Mouse (Mus musculus) stomach, postnatal 0 days (tissue): Measurements from ENCODE around the gene Tm6sf2. TPM values are rescaled to one million over a fixed set of nuclear protein-coding genes. Genes with fewer than 3 reads are reported as not detected.

Experiments
- ATAC-seq: fragments of 200-750 bp; cut with Nextera tagmentation; 2 replicates; pipeline ENCODE4 v1.8.0; 2017; ENCODE audit not compliant: low FRiP score, low TSS enrichment
- DNase-seq: peaks from one replicate; pipeline ENCODE4 v3.0.0-alpha.2; 2016; ENCODE audit warnings: low spot score
- H3K27ac ChIP-seq: fragments of 300-500 bp; sonication (generic); replicated peaks from 2 replicates; pipeline ENCODE4 v1.5.1; 2014; ENCODE audit warnings: mild to moderate bottlenecking, control low read depth
- H3K27me3 ChIP-seq: fragments of 300-500 bp; sonication (generic); 2 replicates; pipeline ENCODE4 v1.6.1; 2014; ENCODE audit warnings: low read length; ENCODE audit not compliant: control insufficient read depth, insufficient read depth
- H3K36me3 ChIP-seq: fragments of 300-500 bp; sonication (generic); 2 replicates; pipeline ENCODE4 v1.6.1; 2014; ENCODE audit warnings: low read length, mixed read lengths; ENCODE audit not compliant: control insufficient read depth, insufficient read depth
- H3K4me1 ChIP-seq: fragments of 300-500 bp; sonication (generic); replicated peaks from 2 replicates; pipeline ENCODE4 v1.6.1; 2014; ENCODE audit warnings: antibody characterized with exemption; ENCODE audit not compliant: control insufficient read depth, insufficient read depth
- H3K4me2 ChIP-seq: fragments of 300-500 bp; sonication (generic); replicated peaks from 2 replicates; pipeline ENCODE4 v1.6.1; 2014; ENCODE audit warnings: low read depth, mild to moderate bottlenecking, control low read depth, moderate library complexity
- H3K4me3 ChIP-seq: fragments of 300-500 bp; sonication (generic); 2 replicates; pipeline ENCODE4 v1.5.1; 2014; ENCODE audit warnings: low read depth, low read length, control low read depth
- H3K9ac ChIP-seq: fragments of 300-500 bp; sonication (generic); 2 replicates; pipeline ENCODE4 v1.6.1; 2014; ENCODE audit warnings: mild to moderate bottlenecking, low read length, control low read depth, mixed read lengths
- H3K9me3 ChIP-seq: fragments of 300-500 bp; sonication (generic); 2 replicates; pipeline ENCODE4 v1.6.1; 2016; ENCODE audit warnings: low read length; ENCODE audit not compliant: control insufficient read depth
- CTCF ChIP-seq: IDR thresholded peaks from 2 replicates; pipeline ENCODE4 v1.5.1; 2016; ENCODE audit warnings: antibody characterized with exemption, low read depth, mild to moderate bottlenecking, moderate library complexity
- EP300 ChIP-seq: optimal IDR thresholded peaks from 2 replicates; pipeline ENCODE3; 2016; ENCODE audit warnings: antibody characterized with exemption
- WGBS: fragments of 180-500 bp; shearing (Covaris S2); extraction: QIAGEN DNeasy Blood & Tissue Kit; methylation state at CpG from one replicate; pipeline ENCODE4 v1.1.7; 2014; 5-methylcytosine and 5-hydroxymethylcytosine counted together
- polyA plus RNA-seq: library from polyadenylated mRNA; unstranded; fragments of >200 nt; fragmentation: Nextera tagmentation; extraction: Ambion mirVana; gene quantifications from 2 replicates; pipeline ENCODE4 v1.2.1, GENCODE M21; 2015

Gene Tm6sf2
- polyA plus RNA-seq, 1 experiment from 2014 or later = 1.5 TPM

DNA sequence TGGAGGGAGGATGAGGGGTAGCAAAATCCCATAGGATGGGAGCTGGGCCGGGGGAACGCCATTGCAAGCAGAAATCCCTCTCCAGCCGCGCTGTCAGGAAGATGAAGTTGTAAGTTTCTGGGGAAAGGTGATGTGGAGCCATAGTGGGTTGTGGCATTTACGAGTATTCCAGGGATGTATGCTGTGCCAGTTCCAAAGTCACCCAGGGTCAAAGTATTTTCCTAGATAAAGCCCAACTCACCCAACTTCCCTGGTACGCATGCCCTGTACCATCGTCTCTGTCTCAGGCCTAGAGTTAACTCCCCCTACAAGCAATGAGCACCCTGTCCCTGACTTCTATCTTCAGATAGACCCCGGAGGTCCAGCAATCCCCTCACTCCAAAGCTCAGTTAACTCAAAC lies 396 bp downstream of the Tm6sf2 start:
- peaks cover 7% of the 10 kb centered on the region for H3K4me1 ChIP-seq
- ATAC-seq (no peak), DNase-seq (no peak)
- TF ChIP-seq EP300 (no peak), CTCF (no peak)
- H3K36me3 ChIP-seq = 0 out of 2 replicates have a peak, but pooled peaks cover 4% of the 10 kb centered on the region
- no peak overlapping the region for H3K27ac ChIP-seq
- peak overlapping the region; percentile 17; the same call in 1 of the 2 replicates for H3K4me3 ChIP-seq
- H3K4me2 ChIP-seq = peak overlapping the region; percentile 54
- H3K9ac ChIP-seq = 0 out of 2 replicates have a peak overlapping the region, but pooled peaks have one; percentile 31
- H3K9me3 ChIP-seq = no peaks in the 10 kb centered on the region
- H3K27me3 ChIP-seq = no peaks in the 10 kb centered on the region
- 45% methylated on average over 8 of the region's 8 CpGs for WGBS

DNA sequence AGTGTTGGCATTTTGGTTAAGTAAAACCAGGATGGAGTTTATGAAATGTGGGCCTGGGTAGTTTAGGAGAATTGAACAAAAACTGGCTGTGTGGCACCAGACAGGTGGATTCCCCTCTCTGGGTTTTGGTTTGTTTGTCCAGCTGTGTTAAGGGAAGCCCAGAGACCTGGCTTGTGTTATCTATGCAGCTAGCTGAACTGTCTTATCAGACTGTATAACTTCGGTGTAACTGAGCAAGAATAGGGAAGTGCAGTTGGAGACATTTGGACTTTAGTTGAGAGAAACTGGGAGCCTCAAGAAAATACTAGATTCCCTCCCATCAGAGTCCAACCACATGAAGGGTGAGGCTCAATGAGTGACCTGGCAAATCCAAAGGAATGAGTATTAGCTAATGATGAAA lies 958 bp downstream of the Tm6sf2 start:
- Histone ChIP-seq H3K36me3 (0 out of 2 replicates have a peak, but pooled peaks cover 4% of the 10 kb centered on the region), H3K9me3 (no peaks in the 10 kb centered on the region), H3K27me3 (no peaks in the 10 kb centered on the region), H3K4me3 (no peak overlapping the region), H3K4me1 (peaks cover 7% of the 10 kb centered on the region), H3K27ac (no peak overlapping the region), H3K9ac (no peak overlapping the region), H3K4me2 (no peak overlapping the region)
- WGBS = 55% methylated on average over 1 of the region's 1 CpGs
- DNase-seq = no peak
- ATAC-seq = no peak
- TF ChIP-seq EP300 = no peak
- no peak for TF ChIP-seq CTCF

DNA sequence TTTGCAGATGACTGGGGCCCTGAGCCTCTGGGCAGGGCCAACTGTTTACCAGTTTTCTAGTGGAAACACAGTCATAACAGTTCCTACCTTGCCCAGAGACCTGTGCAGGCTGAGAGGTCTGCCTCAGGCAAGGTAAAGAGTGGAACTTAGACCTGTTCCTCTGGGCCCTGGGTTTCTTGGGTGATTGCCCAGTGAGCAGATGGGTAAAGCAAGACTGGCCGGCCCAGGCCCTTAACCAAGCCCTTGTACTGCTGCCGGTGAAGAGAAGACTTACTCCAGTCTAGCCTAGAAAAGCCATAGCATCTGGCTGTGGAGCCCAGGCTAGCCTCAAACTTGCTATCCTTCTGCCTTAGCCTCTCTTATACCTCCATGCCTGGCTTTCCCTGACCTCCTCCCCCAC lies 9.3 kb downstream of the Tm6sf2 start:
- no peaks in the 10 kb centered on the region for H3K36me3 ChIP-seq
- DNase-seq (no peak), ATAC-seq (no peak)
- no peak overlapping the region for H3K9ac ChIP-seq
- no peak overlapping the region for H3K27ac ChIP-seq
- H3K27me3 ChIP-seq = peaks cover 18% of the 10 kb centered on the region
- 80% methylated on average over 2 of the region's 2 CpGs for WGBS
- no peak overlapping the region for H3K4me2 ChIP-seq
- TF ChIP-seq EP300 = no peak
- TF ChIP-seq CTCF = no peak
- H3K4me1 ChIP-seq = no peaks in the 10 kb centered on the region
- H3K9me3 ChIP-seq = no peaks in the 10 kb centered on the region
- H3K4me3 ChIP-seq = no peak overlapping the region

DNA sequence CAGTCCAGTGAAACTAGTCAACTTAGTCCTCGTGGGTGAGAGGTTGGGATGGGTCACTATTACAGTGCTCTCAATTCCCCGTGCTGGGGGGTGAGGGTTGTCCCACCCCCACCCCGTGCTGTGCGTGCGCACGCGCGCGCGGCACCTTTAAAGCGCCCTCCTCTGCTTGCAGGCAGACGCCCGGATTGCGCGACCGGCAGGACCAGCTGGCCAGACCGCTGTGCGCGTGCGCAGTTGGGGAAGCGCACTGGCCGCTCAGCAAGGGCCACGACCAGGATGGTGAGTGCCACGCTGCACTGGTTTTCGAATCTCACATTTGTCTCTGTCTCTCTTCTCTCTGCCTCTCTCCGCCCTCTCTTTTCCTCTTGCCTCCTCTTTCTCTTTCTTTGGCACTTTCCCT lies 10.6 kb downstream of the Tm6sf2 start, which contains the start of gene Hapln4:
Gene Hapln4, plus strand, starts transcription at position 173 of the 400 bp plus-strand sequence.
- peak; percentile 70 for DNase-seq
- WGBS = 1% methylated on average over 26 of the region's 26 CpGs
- Histone ChIP-seq H3K27me3 (peaks cover 25% of the 10 kb centered on the region), H3K9ac (no peak within 1 kb of the TSS), H3K4me3 (peak within 1 kb of the TSS; percentile 37), H3K27ac (no peak within 1 kb of the TSS), H3K36me3 (no peaks in the 10 kb centered on the region), H3K4me2 (peak within 1 kb of the TSS; percentile 53), H3K4me1 (no peaks in the 10 kb centered on the region), H3K9me3 (no peaks in the 10 kb centered on the region)
- ATAC-seq = no peak
- TF ChIP-seq CTCF = no peak
- TF ChIP-seq EP300 = no peak

DNA sequence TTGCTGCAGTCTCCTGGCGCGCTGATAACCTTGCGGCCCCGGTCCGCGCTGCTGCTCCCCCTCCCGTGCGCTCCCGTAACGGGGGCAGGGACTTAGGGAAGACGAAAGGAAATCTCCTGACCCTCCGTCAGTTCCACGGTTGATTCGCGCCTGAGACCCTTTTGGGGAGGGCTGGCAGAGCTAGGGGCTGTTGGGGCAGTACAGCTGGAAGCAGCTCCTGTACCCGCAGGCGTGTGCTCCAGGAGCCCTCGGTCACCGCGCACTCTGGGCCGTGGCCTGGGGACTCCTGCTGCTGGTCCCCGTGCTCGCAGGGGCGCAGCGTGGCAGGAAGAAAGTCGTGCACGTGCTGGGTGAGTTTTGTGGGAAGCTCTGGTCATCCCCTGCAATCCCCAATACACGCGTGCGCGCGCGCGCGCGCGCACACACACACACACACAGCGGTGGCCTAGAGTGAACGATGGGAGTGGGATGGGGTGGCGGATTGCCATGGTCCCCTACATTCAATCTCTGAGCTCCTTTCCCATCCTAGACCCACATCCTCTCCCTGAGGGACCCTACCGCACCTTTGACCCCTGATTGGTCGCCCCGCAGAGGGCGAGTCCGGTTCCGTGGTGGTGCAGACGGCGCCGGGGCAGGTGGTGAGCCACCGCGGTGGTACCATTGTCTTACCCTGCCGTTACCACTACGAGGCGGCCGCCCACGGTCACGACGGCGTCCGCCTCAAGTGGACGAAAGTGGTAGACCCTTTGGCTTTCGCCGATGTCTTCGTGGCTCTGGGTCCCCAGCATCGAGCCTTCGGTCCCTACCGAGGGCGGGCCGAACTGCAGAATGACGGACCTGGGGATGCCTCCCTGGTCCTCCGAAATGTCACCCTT lies 11.7 kb downstream of the Tm6sf2 start:
- ATAC-seq = no peak
- no peak for TF ChIP-seq EP300
- 0 out of 2 replicates have a peak, but pooled peaks have one; percentile 25 for TF ChIP-seq CTCF

DNA sequence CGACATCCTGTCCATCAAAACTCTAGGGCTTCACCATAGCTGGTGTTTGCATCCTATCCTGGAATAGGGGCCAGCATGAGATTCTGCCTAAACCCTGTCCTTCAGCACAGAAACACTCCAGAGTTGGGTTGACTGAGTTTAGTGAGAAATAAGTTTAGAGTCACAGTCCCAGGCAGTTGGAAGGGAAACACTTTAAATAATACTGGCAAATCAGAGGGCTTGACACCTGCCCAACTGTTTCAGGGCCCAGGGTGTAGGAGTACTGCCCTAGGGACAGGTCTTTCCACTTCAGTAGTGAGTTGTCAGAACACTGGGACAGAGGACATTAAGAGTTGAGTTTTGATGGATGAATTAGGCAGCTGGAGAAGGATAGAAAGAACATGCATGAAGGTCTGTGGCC lies 13.4 kb downstream of the Tm6sf2 start:
- Histone ChIP-seq H3K4me1 (no peaks in the 10 kb centered on the region), H3K36me3 (no peaks in the 10 kb centered on the region), H3K4me3 (no peak overlapping the region), H3K27me3 (peaks cover 25% of the 10 kb centered on the region), H3K9me3 (no peaks in the 10 kb centered on the region), H3K27ac (no peak overlapping the region), H3K9ac (no peak overlapping the region), H3K4me2 (no peak overlapping the region)
- ATAC-seq (no peak), DNase-seq (no peak)
- WGBS = 52% methylated on average over 1 of the region's 1 CpGs
- TF ChIP-seq EP300 (no peak), CTCF (no peak)

More for the DNA sequence above, 11.7 kb downstream of the Tm6sf2 start:
- 3% methylated on average over 65 of the region's 71 CpGs for WGBS
- H3K27me3 ChIP-seq = peaks cover 25% of the 10 kb centered on the region
- no peak overlapping the region for H3K27ac ChIP-seq
- peak overlapping the region; percentile 53 for H3K4me2 ChIP-seq
- no peaks in the 10 kb centered on the region for H3K4me1 ChIP-seq
- H3K9ac ChIP-seq = no peak overlapping the region
- no peaks in the 10 kb centered on the region for H3K9me3 ChIP-seq
- DNase-seq = no peak
- no peaks in the 10 kb centered on the region for H3K36me3 ChIP-seq
- peak overlapping the region; percentile 37 for H3K4me3 ChIP-seq
